Mouse (Mus musculus): Measurements from ENCODE around the gene Cdcp2.
A peak's percentile ranks its signal among the peaks of the same experiment; 100 is the strongest.
"Not testable (repeated sequence)": the region's sequence is repeated elsewhere in the genome, so short reads cannot be mapped to it uniquely, and the experiment has no call there.

Gene Cdcp2

GRCm38 (mm10) chr4:107091696-107092095 lies 5.0 kb upstream of the Cdcp2 start:
- no peak for ATAC-seq (ENCODE audit: low TSS enrichment)

- no peak for ATAC-seq (ENCODE audit: low TSS enrichment)
Measured at GRCm38 (mm10) chr4:107094484-107095187, 2.1 kb upstream of the Cdcp2 start.

GRCm38 (mm10) chr4:107096043-107096442 lies 648 bp upstream of the Cdcp2 start:
- no peak for ATAC-seq (ENCODE audit: low TSS enrichment)

GRCm38 (mm10) chr4:107097871-107098270 lies 1.2 kb downstream of the Cdcp2 start:
- no peak for ATAC-seq (ENCODE audit: low TSS enrichment)

- ATAC-seq (ENCODE audit: low TSS enrichment) = no peak
Measured at GRCm38 (mm10) chr4:107098375-107098774, 1.7 kb downstream of the Cdcp2 start.

GRCm38 (mm10) chr4:107098791-107099525 lies 2.3 kb downstream of the Cdcp2 start:
- ATAC-seq (ENCODE audit: low TSS enrichment) = no peak

GRCm38 (mm10) chr4:107102220-107102619 lies 5.5 kb downstream of the Cdcp2 start:
- no peak for ATAC-seq (ENCODE audit: low TSS enrichment)

GRCm38 (mm10) chr4:107106777-107107176 lies 10.1 kb downstream of the Cdcp2 start:
- no peak for ATAC-seq (ENCODE audit: low TSS enrichment)

- ATAC-seq (ENCODE audit: low TSS enrichment) = peak; percentile 88
Measured at GRCm38 (mm10) chr4:107108291-107108731, 11.6 kb downstream of the Cdcp2 start.

- not testable (repeated sequence) for ATAC-seq (ENCODE audit: low TSS enrichment)
Measured at GRCm38 (mm10) chr4:107109181-107109580, 12.5 kb downstream of the Cdcp2 start.

- ATAC-seq (ENCODE audit: low TSS enrichment) = no peak
Measured at GRCm38 (mm10) chr4:107114278-107114677, 17.6 kb downstream of the Cdcp2 start.

GRCm38 (mm10) chr4:107117741-107118385 lies 21.2 kb downstream of the Cdcp2 start:
- no peak for ATAC-seq (ENCODE audit: low TSS enrichment)

GRCm38 (mm10) chr4:107119056-107119455 lies 22.4 kb downstream of the Cdcp2 start:
- ATAC-seq (ENCODE audit: low TSS enrichment) = no peak

GRCm38 (mm10) chr4:107120676-107121075 lies 24.0 kb downstream of the Cdcp2 start:
- ATAC-seq (ENCODE audit: low TSS enrichment) = no peak

GRCm38 (mm10) chr4:107121165-107121943 lies 24.7 kb downstream of the Cdcp2 start:
- ATAC-seq (ENCODE audit: low TSS enrichment) = no peak

GRCm38 (mm10) chr4:107124376-107124775 lies 27.7 kb downstream of the Cdcp2 start:
- ATAC-seq (ENCODE audit: low TSS enrichment) = peak; percentile 79

- 0 out of 2 replicates have a peak, but pooled peaks have one; percentile 51 for ATAC-seq (ENCODE audit: low TSS enrichment)
Measured at GRCm38 (mm10) chr4:107125101-107125500, 28.4 kb downstream of the Cdcp2 start.

- no peak for ATAC-seq (ENCODE audit: low TSS enrichment)
Measured at GRCm38 (mm10) chr4:107126389-107126788, 29.7 kb downstream of the Cdcp2 start.

- no peak for ATAC-seq (ENCODE audit: low TSS enrichment)
Measured at GRCm38 (mm10) chr4:107126891-107127524, 30.3 kb downstream of the Cdcp2 start.

GRCm38 (mm10) chr4:107127901-107128669 lies 31.4 kb downstream of the Cdcp2 start:
- no peak for ATAC-seq (ENCODE audit: low TSS enrichment)

GRCm38 (mm10) chr4:107129373-107129772 lies 32.7 kb downstream of the Cdcp2 start:
- no peak for ATAC-seq (ENCODE audit: low TSS enrichment)

Data from frontal cortex, adult (tissue).